Mouse (Mus musculus) forebrain, embryonic 12.5 days (tissue): ENCODE results near the gene Slc25a48. TPM values are rescaled to one million over a fixed set of nuclear protein-coding genes. Genes with fewer than 3 reads are reported as not detected.
A peak's percentile ranks its signal among the peaks of the same experiment; 100 is the strongest.

Experiments used
- ATAC-seq: fragments of 200-750 bp; cut with Nextera tagmentation; 2 replicates; pipeline ENCODE4 v1.8.0; 2017; ENCODE audit warnings: moderate TSS enrichment; ENCODE audit not compliant: low FRiP score
- H3K27ac ChIP-seq: fragments of 300-500 bp; sonication (generic); 2 replicates; pipeline ENCODE4 v1.5.1; 2016; ENCODE audit warnings: mild to moderate bottlenecking
- H3K27me3 ChIP-seq: fragments of 300-500 bp; sonication (generic); 2 replicates; pipeline ENCODE4 v1.6.1; 2016; ENCODE audit warnings: mild to moderate bottlenecking
- H3K36me3 ChIP-seq: fragments of 300-500 bp; sonication (generic); replicated peaks from 2 replicates; pipeline ENCODE4 v1.6.1; 2016; ENCODE audit warnings: mild to moderate bottlenecking
- H3K4me1 ChIP-seq: fragments of 300-500 bp; sonication (generic); 2 replicates; pipeline ENCODE4 v1.6.1; 2016
- H3K4me2 ChIP-seq: fragments of 300-500 bp; sonication (generic); 2 replicates; pipeline ENCODE4 v1.6.1; 2016; ENCODE audit warnings: mild to moderate bottlenecking, moderate library complexity
- H3K4me3 ChIP-seq: fragments of 300-500 bp; sonication (generic); replicated peaks from 2 replicates; pipeline ENCODE4 v1.5.1; 2016; ENCODE audit warnings: mild to moderate bottlenecking
- H3K9ac ChIP-seq: fragments of 300-500 bp; sonication (generic); 2 replicates; pipeline ENCODE4 v1.6.1; 2016; ENCODE audit warnings: mild to moderate bottlenecking
- H3K9me3 ChIP-seq: fragments of 300-500 bp; sonication (generic); 2 replicates; pipeline ENCODE4 v1.6.1; 2016
- WGBS: fragments of 180-500 bp; shearing (Covaris S2); methylation state at CpG from one replicate; pipeline ENCODE4 v1.1.7; 2016; 5-methylcytosine and 5-hydroxymethylcytosine counted together
- polyA plus RNA-seq: library from polyadenylated mRNA; unstranded; fragments of >200 nt; fragmentation: Nextera tagmentation; extraction: Ambion mirVana; gene quantifications from 2 replicates; pipeline ENCODE4 v1.2.1, GENCODE M21; 2016

Slc25a48 gene
- polyA plus RNA-seq, 1 experiment from 2014 or later, result not detected

DNA sequence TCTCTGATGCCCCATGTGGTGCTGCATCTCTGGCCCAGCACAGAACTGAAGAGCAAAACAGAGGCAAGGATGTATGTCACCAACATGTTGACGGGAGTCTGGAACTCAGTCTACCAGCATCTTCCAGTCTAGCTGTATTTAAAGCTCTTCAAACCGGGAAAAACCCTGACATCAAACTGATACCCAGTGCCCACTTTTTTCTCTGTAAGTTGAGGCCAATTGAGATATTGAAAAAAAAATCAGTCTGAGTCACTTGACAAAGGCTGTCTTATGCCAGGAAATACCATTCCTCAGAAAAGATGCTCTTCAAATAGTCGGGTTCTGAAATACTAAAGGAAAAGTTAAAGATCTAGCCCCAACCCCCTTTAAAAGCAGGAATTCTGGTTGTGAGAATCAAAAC lies 44.0 kb downstream of the Slc25a48 start, which contains the start of gene Il9:
Gene Il9, minus strand, starts transcription at position 101 of the 400 bp plus-strand sequence.
- H3K4me1 ChIP-seq, result no peaks in the 10 kb centered on the region
- no peak within 1 kb of the TSS for H3K27ac ChIP-seq
- WGBS, result 78% methylated on average over 3 of the region's 3 CpGs
- H3K9ac ChIP-seq, result no peak within 1 kb of the TSS
- H3K36me3 ChIP-seq, result no peaks in the 10 kb centered on the region
- H3K27me3 ChIP-seq, result no peaks in the 10 kb centered on the region
- H3K4me2 ChIP-seq, result no peak within 1 kb of the TSS
- no peak for ATAC-seq
- no peaks in the 10 kb centered on the region for H3K9me3 ChIP-seq
- H3K4me3 ChIP-seq, result no peak within 1 kb of the TSS

DNA sequence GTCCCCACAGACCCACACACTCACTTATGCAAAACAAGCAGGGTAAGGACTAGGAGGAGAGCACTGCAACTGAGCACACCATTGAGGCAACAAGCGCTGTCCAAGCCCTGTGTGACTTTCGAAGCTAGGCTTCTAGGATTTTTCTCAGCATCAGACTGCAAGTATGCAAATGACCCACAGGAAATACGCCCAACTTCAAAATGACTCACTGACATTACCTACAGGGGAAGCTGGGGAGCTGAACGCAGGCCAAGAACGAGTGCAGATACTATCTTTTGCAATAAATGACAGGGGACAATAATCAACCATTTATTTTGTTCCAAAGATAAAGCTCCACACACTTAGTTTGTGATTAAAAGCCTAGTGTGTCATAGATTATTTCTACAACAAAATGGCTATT lies 49.9 kb downstream of the Slc25a48 start:
- Histone ChIP-seq H3K36me3 (no peaks in the 10 kb centered on the region), H3K27me3 (no peaks in the 10 kb centered on the region), H3K4me1 (no peaks in the 10 kb centered on the region), H3K9me3 (no peaks in the 10 kb centered on the region), H3K4me2 (no peak overlapping the region), H3K27ac (no peak overlapping the region), H3K9ac (no peak overlapping the region), H3K4me3 (no peak overlapping the region)
- WGBS, result 81% methylated on average over 5 of the region's 5 CpGs
- ATAC-seq, result no peak

DNA sequence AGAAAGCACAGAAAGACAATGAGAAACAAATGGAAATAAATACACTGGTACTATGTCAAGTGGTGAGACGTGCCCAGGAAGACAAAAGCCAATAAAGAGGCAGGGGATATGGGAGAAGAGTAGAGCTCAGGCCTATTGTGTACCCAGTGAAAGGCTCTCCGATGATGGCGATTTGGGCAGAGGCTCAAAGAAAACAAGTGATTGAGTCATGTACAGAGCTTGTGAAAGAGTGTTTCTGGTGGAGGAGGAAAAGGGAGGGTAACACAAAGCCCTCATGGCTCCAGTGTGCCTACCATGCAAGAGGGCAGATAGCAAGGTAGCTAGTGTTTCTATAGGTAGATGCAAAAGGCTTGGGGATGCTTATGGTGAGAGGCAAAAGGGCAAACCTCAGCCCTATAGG lies 56.3 kb downstream of the Slc25a48 start:
- H3K27me3 ChIP-seq, result no peaks in the 10 kb centered on the region
- WGBS, result 25% methylated on average over 3 of the region's 3 CpGs
- ATAC-seq, result no peak
- H3K4me1 ChIP-seq, result peaks cover 5% of the 10 kb centered on the region; the same call in 1 of the 2 replicates
- H3K27ac ChIP-seq, result no peak overlapping the region
- H3K9ac ChIP-seq, result no peak overlapping the region
- H3K4me2 ChIP-seq, result no peak overlapping the region
- no peaks in the 10 kb centered on the region for H3K9me3 ChIP-seq
- H3K36me3 ChIP-seq, result no peaks in the 10 kb centered on the region
- no peak overlapping the region for H3K4me3 ChIP-seq

DNA sequence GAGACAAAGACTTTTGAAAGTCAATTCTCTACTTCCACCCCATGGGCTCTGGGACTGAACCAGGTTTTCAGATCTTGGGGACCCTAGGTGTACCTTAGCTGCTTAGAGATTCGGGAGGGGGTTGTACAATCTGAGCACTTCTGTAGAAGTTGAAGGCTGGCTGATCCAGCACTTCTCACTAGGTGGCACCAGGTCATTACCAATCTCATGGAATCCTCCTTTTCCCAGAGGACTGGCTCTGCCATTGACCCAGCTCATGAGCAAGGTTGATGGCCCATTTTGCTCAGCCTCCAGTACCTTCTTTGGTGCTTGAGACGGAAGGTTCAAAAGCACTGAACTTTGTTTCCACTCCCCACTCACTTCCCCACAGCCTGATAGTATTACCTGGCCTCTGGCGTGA lies 62.0 kb downstream of the Slc25a48 start:
- Histone ChIP-seq H3K27me3 (no peaks in the 10 kb centered on the region), H3K4me2 (no peak overlapping the region), H3K4me3 (no peak overlapping the region), H3K9me3 (no peaks in the 10 kb centered on the region), H3K9ac (no peak overlapping the region), H3K4me1 (no peaks in the 10 kb centered on the region), H3K27ac (no peak overlapping the region), H3K36me3 (no peaks in the 10 kb centered on the region)
- WGBS, result 81% methylated on average over 3 of the region's 3 CpGs
- ATAC-seq, result no peak

DNA sequence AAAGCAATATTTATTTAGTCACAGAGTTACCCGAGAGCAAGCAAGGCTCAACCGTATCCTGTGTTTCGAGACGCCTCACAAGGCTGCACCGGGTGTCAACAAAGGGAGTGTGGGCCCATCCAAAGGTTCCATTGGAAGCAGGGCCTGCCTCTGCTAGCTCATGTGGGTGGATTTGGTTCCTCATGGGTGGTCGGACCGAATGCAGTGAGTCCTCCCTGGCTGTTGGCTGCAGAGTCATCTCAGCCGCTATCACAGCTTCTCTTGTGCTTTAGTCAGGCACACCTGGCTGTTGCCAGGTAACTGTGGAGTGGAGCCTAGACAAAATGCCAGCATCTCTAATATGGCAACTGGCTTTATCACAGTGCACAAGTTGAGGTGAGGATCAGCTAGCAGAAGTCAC lies 62.5 kb downstream of the Slc25a48 start:
- no peak overlapping the region for H3K4me3 ChIP-seq
- no peak overlapping the region for H3K4me2 ChIP-seq
- no peaks in the 10 kb centered on the region for H3K27me3 ChIP-seq
- ATAC-seq, result no peak
- H3K9me3 ChIP-seq, result no peaks in the 10 kb centered on the region
- WGBS, result 92% methylated on average over 8 of the region's 8 CpGs
- no peaks in the 10 kb centered on the region for H3K36me3 ChIP-seq
- no peak overlapping the region for H3K27ac ChIP-seq
- H3K9ac ChIP-seq, result no peak overlapping the region
- no peaks in the 10 kb centered on the region for H3K4me1 ChIP-seq

DNA sequence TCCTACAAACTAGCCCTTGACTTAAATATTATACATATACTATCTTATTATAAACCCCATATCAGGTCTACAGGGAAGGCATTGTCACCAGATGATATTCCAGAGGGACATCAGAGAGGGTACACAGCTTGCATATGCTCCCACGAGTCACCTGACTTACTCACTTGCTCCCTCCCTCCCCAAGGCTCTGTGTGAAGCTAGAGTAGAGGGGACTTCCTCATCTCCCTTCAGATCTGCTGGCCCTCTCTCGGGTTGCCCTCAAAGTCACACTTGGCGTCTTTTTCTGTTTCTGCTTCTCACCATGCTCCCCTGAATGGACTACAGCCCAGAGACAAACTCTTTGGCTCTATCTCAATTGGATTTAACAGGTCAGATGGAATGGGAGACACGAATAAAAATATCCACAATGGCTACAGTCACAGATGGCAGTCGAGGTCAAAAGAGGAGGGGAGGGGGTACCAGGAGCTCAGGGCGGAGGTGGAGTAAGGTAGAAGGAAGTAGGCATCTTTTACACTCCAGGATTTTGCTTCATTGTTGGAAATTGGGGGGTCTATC lies 63.8 kb downstream of the Slc25a48 start:
- 76% methylated on average over 6 of the region's 6 CpGs for WGBS
- Histone ChIP-seq H3K36me3 (no peaks in the 10 kb centered on the region), H3K27me3 (no peaks in the 10 kb centered on the region), H3K27ac (no peak overlapping the region), H3K9ac (no peak overlapping the region), H3K4me1 (no peaks in the 10 kb centered on the region), H3K4me2 (no peak overlapping the region), H3K9me3 (no peaks in the 10 kb centered on the region), H3K4me3 (no peak overlapping the region)
- no peak for ATAC-seq

DNA sequence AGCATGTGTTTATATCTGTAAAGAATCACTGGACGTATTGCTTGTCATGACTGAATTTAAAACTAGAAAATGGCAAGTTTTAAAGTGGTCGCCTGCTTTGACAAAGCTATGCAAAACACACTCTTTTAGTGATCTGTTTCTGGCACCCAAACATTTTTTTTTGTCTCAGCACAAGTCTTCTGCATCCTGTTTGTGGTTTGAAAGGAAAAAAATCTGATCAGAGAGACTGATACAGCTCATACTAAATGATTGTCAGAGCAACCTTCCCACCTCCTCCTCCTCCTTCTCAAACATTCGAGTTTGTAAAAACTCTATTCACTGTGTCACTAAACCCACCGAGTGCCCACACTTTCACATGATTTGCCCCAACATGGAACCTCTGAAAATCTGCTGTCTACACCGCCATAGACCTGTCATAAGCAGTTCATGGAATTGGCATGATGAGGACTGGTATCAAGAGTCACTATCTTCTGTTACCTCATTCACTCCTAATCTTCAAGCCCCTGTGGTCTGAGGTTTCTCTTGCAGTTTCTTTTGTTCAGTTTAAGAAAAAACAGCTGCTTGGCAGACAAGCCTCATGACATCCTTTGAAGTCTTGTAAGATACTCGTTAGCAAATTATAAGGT lies 68.8 kb downstream of the Slc25a48 start:
- Histone ChIP-seq H3K27me3 (no peaks in the 10 kb centered on the region), H3K4me1 (no peaks in the 10 kb centered on the region), H3K4me3 (no peak overlapping the region), H3K4me2 (no peak overlapping the region), H3K9ac (no peak overlapping the region), H3K36me3 (no peaks in the 10 kb centered on the region), H3K9me3 (no peaks in the 10 kb centered on the region), H3K27ac (no peak overlapping the region)
- no peak for ATAC-seq
- 79% methylated on average over 6 of the region's 6 CpGs for WGBS

DNA sequence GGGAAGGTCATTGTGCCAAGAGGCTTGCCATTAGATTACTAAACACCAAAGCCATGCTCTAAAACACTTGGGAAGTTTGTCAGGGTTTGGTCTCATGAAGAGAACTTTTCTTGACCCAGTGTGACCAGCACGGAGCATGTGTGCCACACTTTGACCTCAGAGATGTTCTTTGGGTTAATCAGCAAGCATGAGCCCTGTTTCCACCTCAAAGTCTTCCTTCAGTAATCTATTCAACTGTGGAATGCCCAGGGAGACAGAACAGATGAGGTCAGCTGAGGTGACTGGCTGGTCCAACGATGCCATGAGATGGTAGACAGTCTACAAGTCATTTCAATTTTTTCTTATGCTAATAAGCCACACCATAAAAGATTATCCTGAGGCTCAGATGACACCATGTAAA lies 71.6 kb downstream of the Slc25a48 start:
- ATAC-seq, result no peak
- H3K4me3 ChIP-seq, result no peak overlapping the region
- no peak overlapping the region for H3K4me2 ChIP-seq
- 77% methylated on average over 2 of the region's 2 CpGs for WGBS
- H3K9me3 ChIP-seq, result no peaks in the 10 kb centered on the region
- no peaks in the 10 kb centered on the region for H3K36me3 ChIP-seq
- H3K27ac ChIP-seq, result no peak overlapping the region
- H3K4me1 ChIP-seq, result no peaks in the 10 kb centered on the region
- no peaks in the 10 kb centered on the region for H3K27me3 ChIP-seq
- no peak overlapping the region for H3K9ac ChIP-seq

DNA sequence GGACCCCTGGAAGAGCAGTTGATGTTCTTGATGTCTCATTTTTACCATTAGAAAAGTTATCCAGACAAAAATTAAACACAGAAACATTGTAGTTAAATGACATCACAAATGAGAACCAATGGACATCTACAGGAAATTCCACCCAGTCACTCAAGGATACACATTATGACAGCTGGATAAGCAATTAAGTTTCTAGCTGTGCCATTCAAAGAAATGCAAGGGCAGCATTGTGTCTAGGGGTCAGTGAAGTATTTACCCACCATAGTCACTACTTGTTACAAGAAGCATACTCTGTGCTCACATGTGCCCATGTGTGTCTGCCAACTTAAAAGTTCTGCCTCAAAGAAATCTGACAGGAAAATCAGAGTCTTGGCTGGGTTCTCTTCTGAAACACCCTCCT lies 75.4 kb downstream of the Slc25a48 start:
- H3K27me3 ChIP-seq, result no peaks in the 10 kb centered on the region
- no peaks in the 10 kb centered on the region for H3K36me3 ChIP-seq
- H3K4me1 ChIP-seq, result peaks cover 5% of the 10 kb centered on the region
- H3K9me3 ChIP-seq, result no peaks in the 10 kb centered on the region
- H3K4me2 ChIP-seq, result no peak overlapping the region
- H3K9ac ChIP-seq, result no peak overlapping the region
- H3K27ac ChIP-seq, result no peak overlapping the region
- ATAC-seq, result no peak
- H3K4me3 ChIP-seq, result no peak overlapping the region

DNA sequence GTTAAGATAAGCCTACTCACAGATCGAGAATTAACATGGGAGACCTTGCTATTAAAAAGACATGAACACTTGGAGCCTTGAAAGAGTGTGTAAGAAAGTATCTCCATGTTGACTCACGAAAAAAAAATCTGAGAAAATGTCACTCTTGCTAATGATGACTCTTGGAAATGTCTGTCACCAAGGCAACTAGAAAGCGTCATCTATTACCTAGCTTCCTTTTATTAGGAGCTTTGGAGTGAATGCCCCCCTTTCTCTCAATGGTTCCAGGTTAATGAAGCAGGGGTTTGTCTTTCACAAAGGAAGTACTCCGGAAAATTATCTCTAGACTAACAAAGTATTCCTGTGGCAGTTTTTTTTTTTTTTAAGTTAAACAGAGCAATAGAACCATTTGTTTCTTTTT lies 78.2 kb downstream of the Slc25a48 start:
- Histone ChIP-seq H3K36me3 (no peaks in the 10 kb centered on the region), H3K4me3 (no peak overlapping the region)
- 37% methylated on average over 4 of the region's 4 CpGs for WGBS

DNA sequence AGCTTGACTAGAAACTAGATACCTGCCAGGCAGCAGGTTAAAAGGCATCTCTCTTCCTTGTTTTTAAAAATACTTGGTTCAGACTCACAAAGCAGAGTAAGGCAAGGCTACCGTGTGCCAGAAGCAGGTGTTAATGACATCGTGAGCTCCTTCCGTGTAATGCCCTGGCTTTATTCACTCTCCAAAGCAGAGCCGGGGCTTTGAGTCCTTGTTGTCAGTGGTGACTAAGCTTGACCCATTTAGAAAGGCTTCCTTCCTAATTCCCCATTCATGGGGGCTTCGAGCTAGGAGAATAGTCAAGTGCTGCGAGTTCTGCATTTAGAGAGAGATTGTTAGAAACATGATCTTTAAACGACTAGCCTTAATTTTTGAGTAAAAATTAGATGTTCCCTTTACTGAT lies 78.7 kb downstream of the Slc25a48 start:
- H3K27ac ChIP-seq, result no peak overlapping the region
- H3K4me1 ChIP-seq, result peaks cover 5% of the 10 kb centered on the region
- WGBS, result 16% methylated on average over 7 of the region's 7 CpGs

More for the DNA sequence above, 78.2 kb downstream of the Slc25a48 start:
- Histone ChIP-seq H3K9ac (no peak overlapping the region), H3K9me3 (no peaks in the 10 kb centered on the region), H3K4me2 (no peak overlapping the region), H3K27me3 (no peaks in the 10 kb centered on the region), H3K27ac (no peak overlapping the region), H3K4me1 (peaks cover 5% of the 10 kb centered on the region)
- ATAC-seq, result no peak

DNA sequence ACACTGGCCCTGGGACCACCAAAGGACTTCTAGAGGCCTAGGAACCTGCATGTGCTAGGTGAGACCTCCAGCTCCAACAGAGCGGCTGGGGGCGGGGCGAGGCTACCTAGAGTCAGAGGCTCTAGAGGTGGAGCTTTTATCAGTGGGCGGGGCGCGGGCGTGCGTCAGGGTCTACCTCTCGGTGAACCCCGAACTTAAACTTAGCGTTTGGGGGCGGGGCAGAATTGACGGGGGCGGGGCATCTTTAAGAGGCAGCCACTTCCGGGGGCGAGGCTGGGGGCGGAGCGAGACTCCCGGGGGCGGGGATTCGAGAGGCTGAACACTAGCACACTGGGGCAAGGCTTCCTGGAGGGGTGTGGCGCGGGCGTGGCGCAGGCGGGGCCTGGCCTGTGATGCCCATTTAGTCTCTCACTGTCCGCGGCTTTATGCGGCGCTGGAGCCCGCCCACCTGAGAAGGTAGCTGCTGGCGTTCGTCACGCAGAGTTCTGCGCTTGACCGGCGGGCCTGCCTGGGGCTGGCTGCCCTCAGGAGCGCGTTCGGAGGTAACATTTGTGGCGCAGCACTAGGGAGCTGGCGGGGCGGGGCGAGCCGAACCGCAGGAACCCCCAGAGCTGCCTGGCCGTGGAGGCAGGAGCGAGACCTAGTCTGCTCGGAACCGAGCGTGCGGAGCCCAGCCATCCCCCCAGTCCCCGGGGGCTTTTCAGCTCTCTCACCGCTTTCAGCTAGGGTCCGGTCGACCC lies 84.1 kb downstream of the Slc25a48 start, which contains the start of gene Fbxl21:
Gene Fbxl21, plus strand, starts transcription at position 392 of the 740 bp plus-strand sequence.
- peak within 1 kb of the TSS; percentile 64 for H3K9ac ChIP-seq
- ATAC-seq, result peak; percentile 98
- no peaks in the 10 kb centered on the region for H3K36me3 ChIP-seq
- H3K27me3 ChIP-seq, result peaks cover 2% of the 10 kb centered on the region; the same call in 1 of the 2 replicates
- peaks cover 3% of the 10 kb centered on the region for H3K4me1 ChIP-seq
- H3K9me3 ChIP-seq, result no peaks in the 10 kb centered on the region
- H3K27ac ChIP-seq, result no peak within 1 kb of the TSS
- WGBS, result 1% methylated on average over 56 of the region's 56 CpGs
- H3K4me2 ChIP-seq, result peak within 1 kb of the TSS; percentile 91
- H3K4me3 ChIP-seq, result peak within 1 kb of the TSS; percentile 73

More for the DNA sequence above, 78.7 kb downstream of the Slc25a48 start:
- Histone ChIP-seq H3K36me3 (no peaks in the 10 kb centered on the region), H3K9me3 (no peaks in the 10 kb centered on the region), H3K4me2 (no peak overlapping the region), H3K27me3 (no peaks in the 10 kb centered on the region), H3K9ac (no peak overlapping the region), H3K4me3 (no peak overlapping the region)
- no peak for ATAC-seq
